Mouse (Mus musculus) intestine, embryonic 16.5 days (tissue): ENCODE results near the gene Clca4a. TPM values are rescaled to one million over a fixed set of nuclear protein-coding genes. Genes with fewer than 3 reads are reported as not detected.
"Not testable (repeated sequence)": the region's sequence is repeated elsewhere in the genome, so short reads cannot be mapped to it uniquely, and the experiment has no call there.

Experiments used
- ATAC-seq: fragments of 200-750 bp; cut with Nextera tagmentation; 2 replicates; pipeline ENCODE4 v1.8.0; 2017; ENCODE audit warnings: moderate TSS enrichment, moderate library complexity
- H3K27ac ChIP-seq: fragments of 300-500 bp; sonication (generic); 2 replicates; pipeline ENCODE4 v1.5.1; 2014; ENCODE audit warnings: mild to moderate bottlenecking, low read length
- H3K27me3 ChIP-seq: fragments of 300-500 bp; sonication (generic); replicated peaks from 2 replicates; pipeline ENCODE4 v1.6.1; 2014; ENCODE audit warnings: low read length, control low read depth, mixed read lengths; ENCODE audit not compliant: control insufficient read depth, insufficient read depth
- H3K36me3 ChIP-seq: fragments of 300-500 bp; sonication (generic); 2 replicates; pipeline ENCODE4 v1.6.1; 2014; ENCODE audit warnings: low read length, control low read depth; ENCODE audit not compliant: control insufficient read depth, insufficient read depth
- H3K4me1 ChIP-seq: fragments of 300-500 bp; sonication (generic); 2 replicates; pipeline ENCODE4 v1.6.1; 2014; ENCODE audit warnings: low read length, control low read depth, mixed read lengths; ENCODE audit not compliant: control insufficient read depth, insufficient read depth
- H3K4me2 ChIP-seq: fragments of 300-500 bp; sonication (generic); 2 replicates; pipeline ENCODE4 v1.6.1; 2014; ENCODE audit warnings: low read depth, low read length, control low read depth
- H3K4me3 ChIP-seq: fragments of 300-500 bp; sonication (generic); 2 replicates; pipeline ENCODE4 v1.5.1; 2014; ENCODE audit warnings: mild to moderate bottlenecking, low read length
- H3K9ac ChIP-seq: fragments of 300-500 bp; sonication (generic); 2 replicates; pipeline ENCODE4 v1.6.1; 2014; ENCODE audit warnings: low read depth, low read length
- H3K9me3 ChIP-seq: fragments of 300-500 bp; sonication (generic); 2 replicates; pipeline ENCODE4 v1.6.1; 2016; ENCODE audit warnings: low read length, control low read depth; ENCODE audit not compliant: control insufficient read depth
- WGBS: fragments of 180-500 bp; shearing (Covaris S2); extraction: QIAGEN DNeasy Blood & Tissue Kit; methylation state at CpG from one replicate; pipeline ENCODE4 v1.1.7; 2014; 5-methylcytosine and 5-hydroxymethylcytosine counted together
- polyA plus RNA-seq: library from polyadenylated mRNA; unstranded; fragments of >200 nt; fragmentation: Nextera tagmentation; extraction: Ambion mirVana; gene quantifications from 2 replicates; pipeline ENCODE4 v1.2.1, GENCODE M21; 2015

Gene Clca4a
- polyA plus RNA-seq, 1 experiment from 2014 or later: not detected

DNA sequence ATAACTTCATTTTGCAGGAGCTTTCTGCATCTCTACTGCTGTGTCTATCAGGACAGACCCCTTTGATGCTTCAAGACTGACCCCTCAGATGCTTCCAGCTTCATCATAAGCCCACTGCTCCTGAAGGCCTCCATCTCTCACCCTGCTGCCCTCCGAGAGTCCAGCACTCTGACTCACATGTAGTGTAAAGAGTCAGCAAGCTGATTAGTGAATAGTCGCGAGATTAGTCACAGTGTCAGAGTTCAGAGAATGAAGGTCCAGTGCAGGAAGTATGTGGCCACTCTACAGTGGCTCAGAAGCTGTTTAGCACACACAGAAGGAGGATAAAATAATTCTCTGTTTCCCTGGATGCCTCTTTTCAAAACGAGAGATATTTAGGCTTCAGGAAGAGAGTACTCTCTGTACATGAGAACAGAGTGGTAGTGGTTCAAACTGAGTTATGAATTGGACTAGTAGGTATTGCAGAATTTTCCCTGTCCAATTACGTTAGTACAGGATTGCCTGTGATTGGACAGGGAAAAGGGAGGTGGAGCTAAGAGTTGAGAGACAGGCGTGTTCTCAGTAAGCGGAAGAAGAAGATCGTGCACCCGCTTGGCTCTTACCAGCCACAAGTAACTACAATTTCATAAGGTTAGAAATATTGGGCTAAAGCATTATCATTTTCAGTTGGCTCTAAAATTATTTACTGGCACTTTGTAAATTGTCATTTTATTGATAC lies 3.1 kb downstream of the Clca4a start:
- ATAC-seq: peak; percentile 91

DNA sequence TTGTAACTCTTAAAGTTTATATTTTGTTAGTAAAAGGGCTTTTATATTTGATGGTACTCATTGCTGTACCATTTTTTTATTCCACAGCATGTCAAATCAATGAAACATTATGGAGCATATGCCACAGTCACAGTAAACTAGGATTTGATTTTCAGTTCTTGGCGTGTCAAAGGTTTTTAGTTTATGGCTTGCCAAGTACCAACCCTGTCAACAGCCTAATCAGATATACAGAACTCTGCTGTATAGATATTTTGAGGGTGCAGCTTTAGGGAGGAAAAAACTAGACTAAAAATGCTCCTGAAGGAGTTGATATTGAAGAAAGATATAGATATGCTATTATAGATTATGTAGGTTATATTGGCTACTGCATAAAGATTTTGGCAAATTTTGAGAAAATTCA lies 5.1 kb downstream of the Clca4a start:
- no peaks in the 10 kb centered on the region for H3K27me3 ChIP-seq
- no peak overlapping the region for H3K27ac ChIP-seq
- no peak overlapping the region for H3K4me2 ChIP-seq
- H3K9me3 ChIP-seq: no peaks in the 10 kb centered on the region
- no peaks in the 10 kb centered on the region for H3K36me3 ChIP-seq
- H3K9ac ChIP-seq: no peak overlapping the region
- no peak for ATAC-seq
- H3K4me3 ChIP-seq: no peak overlapping the region
- 77% methylated on average over 1 of the region's 1 CpGs for WGBS
- H3K4me1 ChIP-seq: no peaks in the 10 kb centered on the region

More for the DNA sequence above, 3.1 kb downstream of the Clca4a start:
- no peak overlapping the region for H3K27ac ChIP-seq
- no peak overlapping the region for H3K4me2 ChIP-seq
- no peaks in the 10 kb centered on the region for H3K36me3 ChIP-seq
- no peaks in the 10 kb centered on the region for H3K27me3 ChIP-seq
- no peak overlapping the region for H3K4me3 ChIP-seq
- no peak overlapping the region for H3K9ac ChIP-seq
- H3K9me3 ChIP-seq: no peaks in the 10 kb centered on the region
- H3K4me1 ChIP-seq: no peaks in the 10 kb centered on the region
- WGBS: 71% methylated on average over 9 of the region's 9 CpGs

- ATAC-seq: peak; percentile 60; the same call in 1 of the 2 replicates
- Histone ChIP-seq H3K36me3 (no peaks in the 10 kb centered on the region), H3K27ac (no peak overlapping the region), H3K4me2 (no peak overlapping the region), H3K9ac (no peak overlapping the region), H3K4me1 (no peaks in the 10 kb centered on the region), H3K27me3 (no peaks in the 10 kb centered on the region), H3K9me3 (no peaks in the 10 kb centered on the region), H3K4me3 (no peak overlapping the region)
- 43% methylated on average over 4 of the region's 4 CpGs for WGBS
Measured at GRCm38 (mm10) chr3:144966074-144966473, 8.8 kb downstream of the Clca4a start.

GRCm38 (mm10) chr3:144950829-144951228 lies 24.0 kb downstream of the Clca4a start:
- H3K27ac ChIP-seq: no peak overlapping the region
- no peak overlapping the region for H3K9ac ChIP-seq
- WGBS: 67% methylated on average over 4 of the region's 4 CpGs
- H3K4me2 ChIP-seq: no peak overlapping the region
- H3K36me3 ChIP-seq: no peaks in the 10 kb centered on the region
- H3K27me3 ChIP-seq: no peaks in the 10 kb centered on the region
- no peaks in the 10 kb centered on the region for H3K4me1 ChIP-seq
- no peak for ATAC-seq
- no peaks in the 10 kb centered on the region for H3K9me3 ChIP-seq
- no peak overlapping the region for H3K4me3 ChIP-seq

GRCm38 (mm10) chr3:144947376-144947775 lies 27.5 kb downstream of the Clca4a start:
- H3K27ac ChIP-seq, H3K4me3 ChIP-seq, H3K9me3 ChIP-seq, H3K36me3 ChIP-seq, ATAC-seq, H3K27me3 ChIP-seq, H3K4me2 ChIP-seq, H3K4me1 ChIP-seq, H3K9ac ChIP-seq: not testable (repeated sequence)
- 35% methylated on average over 5 of the region's 5 CpGs for WGBS

- H3K36me3 ChIP-seq, H3K27me3 ChIP-seq, H3K27ac ChIP-seq, H3K4me3 ChIP-seq, H3K9ac ChIP-seq, H3K4me1 ChIP-seq, ATAC-seq, H3K9me3 ChIP-seq, H3K4me2 ChIP-seq: not testable (repeated sequence)
Measured at GRCm38 (mm10) chr3:144933625-144934024, 41.2 kb downstream of the Clca4a start.

DNA sequence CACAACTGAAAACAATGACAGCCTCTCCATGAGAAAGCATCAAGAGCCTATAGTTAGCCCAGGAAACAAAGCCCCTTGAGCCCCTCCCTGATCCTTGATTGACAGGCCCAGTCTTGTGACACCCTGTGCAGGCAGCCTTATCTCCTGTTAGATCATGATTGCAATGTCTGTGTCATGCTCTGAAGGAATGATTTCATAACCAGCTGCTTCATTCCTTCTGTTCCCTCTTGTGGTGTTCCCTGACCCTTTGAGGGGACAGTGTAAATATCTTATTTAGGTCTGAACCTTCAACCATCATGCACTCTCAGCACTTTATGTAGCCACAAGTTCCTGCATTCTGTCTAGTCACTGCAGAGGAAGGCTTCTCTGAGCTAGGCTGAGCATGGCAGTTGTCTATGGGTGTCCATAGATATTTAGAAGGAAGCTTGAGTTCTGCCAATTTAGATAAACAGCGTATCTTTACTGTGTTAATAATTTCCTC lies 41.8 kb downstream of the Clca4a start:
- peak overlapping the region; percentile 57; the same call in 1 of the 2 replicates for H3K27ac ChIP-seq
- no peaks in the 10 kb centered on the region for H3K4me1 ChIP-seq
- peak; percentile 81 for ATAC-seq

DNA sequence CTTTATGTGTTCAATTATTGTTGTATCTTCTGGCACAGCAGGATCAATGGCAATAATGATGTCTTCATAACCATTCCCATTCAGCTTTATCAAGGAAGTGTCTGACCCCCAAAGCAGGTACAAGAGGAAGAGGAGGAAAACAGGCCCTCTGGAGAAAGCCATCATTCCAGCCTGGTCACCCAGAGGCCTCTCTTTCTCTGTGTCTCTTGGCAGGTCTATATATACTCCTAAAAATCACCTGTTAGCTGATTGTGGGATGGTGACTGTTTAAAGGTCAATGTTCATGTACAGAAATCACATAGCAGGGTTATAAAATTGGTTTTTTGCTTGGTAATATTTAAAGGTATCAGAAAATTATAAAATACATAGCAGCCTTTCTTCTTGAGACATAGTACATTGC lies 42.5 kb downstream of the Clca4a start, which contains the start of gene Clca4b:
Clca4b (minus strand) TSS at position 195 of the 400 bp plus-strand sequence.
- Histone ChIP-seq H3K36me3 (no peaks in the 10 kb centered on the region), H3K4me2 (no peak within 1 kb of the TSS), H3K4me3 (peak within 1 kb of the TSS; percentile 2; the same call in 1 of the 2 replicates), H3K27me3 (no peaks in the 10 kb centered on the region), H3K4me1 (no peaks in the 10 kb centered on the region), H3K27ac (peak within 1 kb of the TSS; percentile 57; the same call in 1 of the 2 replicates), H3K9ac (no peak within 1 kb of the TSS), H3K9me3 (no peaks in the 10 kb centered on the region)
- peak; percentile 73 for ATAC-seq

More for the DNA sequence above, 41.8 kb downstream of the Clca4a start:
- no peak overlapping the region for H3K4me2 ChIP-seq
- H3K9me3 ChIP-seq: no peaks in the 10 kb centered on the region
- H3K27me3 ChIP-seq: no peaks in the 10 kb centered on the region
- no peak overlapping the region for H3K9ac ChIP-seq
- H3K4me3 ChIP-seq: no peak overlapping the region
- 69% methylated on average over 1 of the region's 1 CpGs for WGBS
- no peaks in the 10 kb centered on the region for H3K36me3 ChIP-seq

- H3K4me2 ChIP-seq: no peak overlapping the region
- WGBS: 86% methylated on average over 2 of the region's 2 CpGs
- H3K36me3 ChIP-seq: no peaks in the 10 kb centered on the region
- no peak overlapping the region for H3K4me3 ChIP-seq
- no peaks in the 10 kb centered on the region for H3K27me3 ChIP-seq
- no peaks in the 10 kb centered on the region for H3K9me3 ChIP-seq
- H3K27ac ChIP-seq: no peak overlapping the region
- no peaks in the 10 kb centered on the region for H3K4me1 ChIP-seq
- H3K9ac ChIP-seq: no peak overlapping the region
- ATAC-seq: no peak
Measured at GRCm38 (mm10) chr3:144914014-144914413, 60.8 kb downstream of the Clca4a start.
